Mouse (Mus musculus): ENCODE measurements at regions not wholly inside any gene's neighbourhood (a gene's known extent, or its start where the extent isn't known, plus 50 kb on each side); places are given as distances from the start of the nearest gene placed in this dataset.

- no peak for TF ChIP-seq EP300 (optimal IDR thresholded peaks at IDR 0.05)
- no peak for TF ChIP-seq CTCF (IDR thresholded peaks at IDR 0.05; ENCODE audit: low read depth)
Measured at GRCm38 (mm10) chr16:7927756-7928155, 497.2 kb downstream of the Tmem114 start.
